Mouse (Mus musculus): ENCODE measurements at regions not wholly inside any gene's neighbourhood (a gene's known extent, or its start where the extent isn't known, plus 50 kb on each side); places are given as distances from the start of the nearest gene placed in this dataset.

DNA sequence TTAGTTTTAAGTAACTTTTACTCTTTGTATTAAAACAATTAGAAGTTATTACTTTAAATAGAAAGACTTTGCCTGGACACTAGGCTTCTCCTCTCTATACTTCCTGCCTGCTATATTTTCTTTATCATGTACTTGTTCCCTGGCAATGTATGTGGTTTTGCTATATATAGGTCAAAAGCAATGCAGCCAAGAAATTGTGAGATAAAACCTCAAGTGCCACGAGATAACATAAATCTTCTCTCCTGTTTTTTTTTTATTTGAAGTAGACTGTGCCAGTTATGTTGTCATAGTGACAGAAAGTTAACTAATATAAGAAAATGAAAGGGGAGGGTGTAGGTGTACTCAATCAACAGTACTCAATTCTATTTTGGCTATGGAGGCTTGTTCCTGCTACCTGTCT is 258.4 kb downstream of the Dmrta1 start:
- TF ChIP-seq CTCF (IDR thresholded peaks at IDR 0.05; ENCODE audit: low read depth) = no peak
- TF ChIP-seq EP300 (IDR thresholded peaks at IDR 0.05; ENCODE audit: low read depth) = no peak
